Mouse (Mus musculus): ENCODE measurements around the gene Fgf15.

DNA sequence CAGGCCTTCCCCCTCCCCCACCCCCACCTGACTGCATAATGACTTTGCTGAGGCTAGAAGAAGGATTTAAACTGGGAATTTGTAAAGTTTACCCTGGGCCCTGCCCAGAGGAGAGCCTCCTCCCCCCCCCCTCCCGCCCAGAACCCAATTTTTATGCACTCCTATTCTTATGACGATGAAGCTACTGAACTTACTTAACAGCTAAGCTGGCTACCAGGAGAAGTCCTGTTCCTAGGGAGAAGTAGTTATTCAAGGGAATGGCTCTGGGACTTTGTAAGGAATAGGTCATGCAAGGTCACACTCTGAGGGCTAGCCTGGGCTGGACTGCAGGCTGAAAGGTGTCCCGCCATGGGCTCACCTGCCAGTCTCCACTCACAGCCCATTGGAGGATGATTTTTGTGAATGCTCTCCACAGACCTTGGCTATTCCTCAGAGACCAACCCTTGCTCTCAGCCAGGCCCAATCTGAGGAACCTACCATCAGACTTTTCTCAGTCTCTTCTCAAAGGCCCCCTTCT is 38.4 kb upstream of the Fgf15 start:
- TF ChIP-seq POLR2AphosphoS5 (IDR thresholded peaks at IDR 0.05; ENCODE audit: insufficient replicate concordance, low read depth, low read length): no peak
- no peak for TF ChIP-seq CTCF (IDR thresholded peaks at IDR 0.05; ENCODE audit: low read depth, low read length)
- no peak for TF ChIP-seq GATA1 (IDR thresholded peaks at IDR 0.05; ENCODE audit: borderline replicate concordance, low read length)
- no peak for TF ChIP-seq GATA2 (IDR thresholded peaks at IDR 0.05; ENCODE audit: borderline replicate concordance, low read depth, low read length)
